Mouse (Mus musculus) forebrain, embryonic 13.5 days (tissue): ENCODE data around the gene Kcnk6. TPM values are rescaled to one million over a fixed set of nuclear protein-coding genes. Genes with fewer than 3 reads are reported as not detected.

Source experiments
- ATAC-seq: fragments of 200-750 bp; cut with Nextera tagmentation; 2 replicates; pipeline ENCODE4 v1.8.0; 2017
- H3K27ac ChIP-seq: fragments of 300-500 bp; sonication (generic); 2 replicates; pipeline ENCODE4 v1.5.1; 2015; ENCODE audit warnings: inconsistent platforms, mild to moderate bottlenecking, moderate library complexity
- H3K27me3 ChIP-seq: fragments of 300-500 bp; sonication (generic); 2 replicates; pipeline ENCODE4 v1.6.1; 2015; ENCODE audit warnings: mild to moderate bottlenecking, inconsistent platforms
- H3K36me3 ChIP-seq: fragments of 300-500 bp; sonication (generic); 2 replicates; pipeline ENCODE4 v1.6.1; 2015; ENCODE audit warnings: mild to moderate bottlenecking, inconsistent platforms; ENCODE audit not compliant: poor library complexity, severe bottlenecking
- H3K4me1 ChIP-seq: fragments of 300-500 bp; sonication (generic); 2 replicates; pipeline ENCODE4 v1.6.1; 2015; ENCODE audit warnings: inconsistent platforms
- H3K4me2 ChIP-seq: fragments of 300-500 bp; sonication (generic); 2 replicates; pipeline ENCODE4 v1.6.1; 2015; ENCODE audit warnings: inconsistent platforms, mild to moderate bottlenecking, moderate library complexity
- H3K4me3 ChIP-seq: fragments of 300-500 bp; sonication (generic); 2 replicates; pipeline ENCODE4 v1.5.1; 2015; ENCODE audit warnings: mild to moderate bottlenecking, inconsistent platforms
- H3K9ac ChIP-seq: fragments of 300-500 bp; sonication (generic); 2 replicates; pipeline ENCODE4 v1.6.1; 2015; ENCODE audit warnings: mild to moderate bottlenecking, inconsistent platforms
- H3K9me3 ChIP-seq: fragments of 300-500 bp; sonication (generic); replicated peaks from 2 replicates; pipeline ENCODE4 v1.6.1; 2016; ENCODE audit warnings: inconsistent platforms
- WGBS: fragments of 180-500 bp; shearing (Covaris S2); methylation state at CpG from one replicate; pipeline ENCODE4 v1.1.7; 2015; 5-methylcytosine and 5-hydroxymethylcytosine counted together
- polyA plus RNA-seq: library from polyadenylated mRNA; unstranded; fragments of >200 nt; fragmentation: Nextera tagmentation; extraction: Ambion mirVana; gene quantifications from 2 replicates; pipeline ENCODE4 v1.2.1, GENCODE M21; 2015

The Kcnk6 gene
- polyA plus RNA-seq, 1 experiment from 2014 or later: 0.27 TPM

DNA sequence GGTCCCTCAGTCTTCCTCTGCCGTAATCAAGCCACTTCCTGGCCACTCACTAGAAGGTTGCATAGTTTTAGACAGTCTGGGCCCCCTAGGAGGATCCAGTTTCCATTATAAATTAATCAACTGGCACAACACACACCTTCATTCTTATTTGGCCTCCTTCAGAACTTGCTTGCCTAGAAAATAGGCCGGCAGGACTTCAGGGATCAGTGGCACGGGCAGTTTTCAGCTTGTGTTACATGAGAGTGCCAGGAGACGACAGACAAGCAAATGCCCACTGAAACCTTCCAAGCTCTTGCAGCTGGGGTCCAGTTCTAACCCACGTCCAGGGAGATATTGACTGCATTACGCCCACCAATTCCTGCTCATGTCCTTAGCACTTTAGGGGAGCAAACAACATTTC lies 29.8 kb upstream of the Kcnk6 start:
- Histone ChIP-seq H3K27me3 (no peaks in the 10 kb centered on the region), H3K4me3 (no peak overlapping the region), H3K4me2 (no peak overlapping the region), H3K4me1 (peaks cover 13% of the 10 kb centered on the region), H3K9ac (no peak overlapping the region), H3K36me3 (no peaks in the 10 kb centered on the region), H3K9me3 (no peaks in the 10 kb centered on the region), H3K27ac (no peak overlapping the region)
- WGBS: 86% methylated on average over 6 of the region's 6 CpGs
- ATAC-seq: no peak

DNA sequence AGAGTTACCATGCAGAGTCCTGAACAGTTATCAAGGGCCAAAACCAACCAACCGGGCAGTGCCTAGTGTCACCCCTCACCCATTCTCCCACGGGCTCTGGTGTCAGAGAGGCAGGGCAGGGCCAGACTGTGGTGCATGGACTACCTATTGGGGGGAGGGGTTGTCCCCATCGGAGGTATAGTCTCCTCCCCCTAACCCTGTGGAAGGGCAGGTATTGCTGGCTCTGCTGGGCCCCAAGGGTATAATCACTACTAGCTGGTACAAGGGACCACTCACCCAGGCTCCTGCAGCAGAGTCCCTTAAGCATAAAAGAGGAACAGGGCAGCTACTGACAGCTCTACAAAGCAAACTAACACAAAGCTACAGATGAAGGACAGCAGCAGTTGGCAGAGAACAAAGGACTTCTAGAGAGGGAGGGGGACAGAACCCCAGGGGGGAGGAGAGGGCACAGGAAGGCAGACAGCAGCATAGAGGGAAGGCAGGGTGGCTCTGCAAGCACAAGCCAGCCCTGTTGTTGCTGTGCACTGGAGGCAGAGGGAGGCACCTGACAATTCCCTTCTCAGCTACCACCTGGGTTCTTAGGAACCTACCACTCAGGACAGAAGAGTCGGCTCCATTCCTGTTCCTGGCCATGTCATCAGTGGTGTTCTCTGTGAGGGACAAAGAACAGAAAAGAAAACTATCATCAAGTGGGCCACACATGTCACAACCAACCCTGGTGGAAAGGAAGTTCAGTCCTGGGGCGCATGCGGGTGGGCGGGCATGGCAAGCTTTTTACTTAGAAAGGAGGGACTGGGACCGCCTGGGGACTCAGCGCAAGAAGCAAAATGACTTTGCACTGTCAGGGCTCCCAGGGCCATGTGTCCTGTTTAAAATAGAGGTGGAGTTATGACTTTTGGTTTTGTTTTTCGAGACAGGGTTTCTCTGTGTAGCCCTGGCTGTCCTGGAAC lies 27.7 kb upstream of the Kcnk6 start:
- H3K9ac ChIP-seq: peak overlapping the region; percentile 26; the same call in 1 of the 2 replicates
- ATAC-seq: peak; percentile 33; the same call in 1 of the 2 replicates

DNA sequence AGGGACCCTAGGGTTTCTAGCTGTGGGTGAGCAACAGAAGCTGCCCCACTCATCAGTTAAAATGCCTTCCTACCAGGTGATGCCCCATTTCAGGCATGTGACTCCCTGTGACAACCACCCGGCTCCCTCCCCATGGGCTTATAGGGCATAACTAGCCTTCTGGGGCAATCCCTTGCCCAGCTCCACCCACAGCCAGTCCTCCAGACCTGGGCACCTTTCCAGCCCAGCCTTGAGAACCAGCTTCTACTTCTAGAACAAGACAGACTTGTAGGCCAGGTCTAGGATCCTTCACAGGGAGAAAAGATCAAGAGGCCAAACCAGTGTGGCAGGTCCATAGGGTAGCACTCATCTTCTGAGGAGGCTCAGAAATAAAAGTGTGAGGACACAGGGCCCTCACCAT lies 25.1 kb upstream of the Kcnk6 start:
- 93% methylated on average over 1 of the region's 1 CpGs for WGBS
- Histone ChIP-seq H3K9ac (no peak overlapping the region), H3K4me1 (peaks cover 16% of the 10 kb centered on the region), H3K27me3 (no peaks in the 10 kb centered on the region), H3K4me2 (no peak overlapping the region), H3K36me3 (no peaks in the 10 kb centered on the region), H3K27ac (no peak overlapping the region), H3K9me3 (no peaks in the 10 kb centered on the region), H3K4me3 (no peak overlapping the region)
- ATAC-seq: no peak

More for the DNA sequence above, 27.7 kb upstream of the Kcnk6 start:
- Histone ChIP-seq H3K4me2 (no peak overlapping the region; the same call in 1 of the 2 replicates), H3K4me1 (peaks cover 16% of the 10 kb centered on the region), H3K27ac (peak overlapping the region; percentile 66), H3K4me3 (no peak overlapping the region), H3K9me3 (no peaks in the 10 kb centered on the region), H3K36me3 (no peaks in the 10 kb centered on the region), H3K27me3 (no peaks in the 10 kb centered on the region)
- WGBS: 68% methylated on average over 10 of the region's 10 CpGs

DNA sequence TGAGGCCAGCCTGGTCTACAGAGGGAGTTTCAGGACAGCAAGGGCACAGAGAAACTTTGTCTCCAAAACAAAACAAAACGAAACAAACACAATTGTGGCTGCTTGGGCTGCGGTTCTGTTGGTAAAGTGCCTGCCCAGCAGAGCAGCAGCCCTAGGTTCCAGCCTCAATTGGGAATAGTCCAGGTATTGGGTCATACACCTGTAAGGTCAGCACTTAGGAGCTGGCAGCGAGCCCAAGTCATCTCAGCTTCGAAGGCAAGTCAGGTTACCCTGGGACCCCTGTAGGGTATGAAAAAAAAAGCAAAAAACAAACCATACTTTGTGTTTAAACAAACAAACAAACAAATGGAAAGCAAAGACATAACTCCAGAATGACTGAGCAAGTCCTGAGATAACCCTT lies 23.6 kb upstream of the Kcnk6 start:
- Histone ChIP-seq H3K27me3 (no peaks in the 10 kb centered on the region), H3K4me3 (no peak overlapping the region), H3K9me3 (no peaks in the 10 kb centered on the region), H3K4me2 (no peak overlapping the region), H3K36me3 (no peaks in the 10 kb centered on the region), H3K27ac (no peak overlapping the region), H3K4me1 (peaks cover 16% of the 10 kb centered on the region), H3K9ac (no peak overlapping the region)
- WGBS: 86% methylated on average over 4 of the region's 4 CpGs
- ATAC-seq: no peak

DNA sequence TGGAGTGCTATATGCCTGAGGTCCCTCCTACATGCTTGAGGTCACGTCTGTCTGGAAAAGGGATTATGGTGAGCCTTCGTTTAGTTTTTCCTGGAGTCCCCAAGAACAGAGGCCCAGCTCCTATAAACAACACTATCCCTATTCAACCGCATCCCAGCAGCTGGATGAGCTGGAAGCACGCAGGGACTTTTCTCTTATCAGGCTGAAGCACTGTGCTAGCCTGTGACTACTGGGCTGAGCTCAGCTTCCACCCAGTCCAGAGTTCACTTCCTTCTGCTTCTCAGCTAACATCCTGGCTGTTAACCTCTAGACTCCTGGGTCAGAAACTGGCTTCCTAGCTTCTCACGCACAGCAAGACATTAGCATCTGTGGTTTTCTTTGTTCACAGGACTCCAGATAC lies 21.5 kb upstream of the Kcnk6 start:
- no peak overlapping the region for H3K27ac ChIP-seq
- peaks cover 10% of the 10 kb centered on the region for H3K27me3 ChIP-seq
- H3K4me2 ChIP-seq: no peak overlapping the region
- ATAC-seq: no peak
- no peak overlapping the region for H3K9ac ChIP-seq
- H3K9me3 ChIP-seq: no peaks in the 10 kb centered on the region
- 49% methylated on average over 5 of the region's 5 CpGs for WGBS
- H3K4me3 ChIP-seq: no peak overlapping the region
- 0 out of 2 replicates have a peak, but pooled peaks cover 2% of the 10 kb centered on the region for H3K4me1 ChIP-seq
- H3K36me3 ChIP-seq: no peaks in the 10 kb centered on the region

DNA sequence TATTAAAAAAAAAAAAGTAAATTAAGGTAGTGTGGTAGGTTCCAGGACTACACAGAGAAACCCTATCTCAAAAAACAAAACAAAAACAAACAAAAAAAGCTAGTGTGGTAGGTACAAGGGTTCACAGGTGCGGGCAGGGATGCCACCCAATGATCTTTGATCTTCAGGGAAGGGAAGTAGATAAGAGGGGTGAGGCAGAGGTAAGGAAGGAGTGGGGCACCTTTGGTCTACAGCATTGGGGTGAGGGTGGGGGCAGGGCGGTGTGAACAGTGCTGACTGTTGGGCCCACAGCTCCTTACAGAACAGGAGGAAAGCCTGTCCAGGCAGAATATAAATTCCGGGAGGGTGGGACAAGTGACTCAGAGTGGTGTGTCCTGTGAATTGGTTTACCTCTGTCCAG lies 18.9 kb upstream of the Kcnk6 start:
- H3K4me3 ChIP-seq: no peak overlapping the region
- H3K9ac ChIP-seq: no peak overlapping the region
- no peak for ATAC-seq
- WGBS: 90% methylated on average over 3 of the region's 3 CpGs
- H3K36me3 ChIP-seq: peaks cover 1% of the 10 kb centered on the region
- H3K4me2 ChIP-seq: no peak overlapping the region
- no peaks in the 10 kb centered on the region for H3K9me3 ChIP-seq
- peaks cover 9% of the 10 kb centered on the region; the same call in 1 of the 2 replicates for H3K4me1 ChIP-seq
- no peak overlapping the region for H3K27ac ChIP-seq
- H3K27me3 ChIP-seq: peaks cover 30% of the 10 kb centered on the region

DNA sequence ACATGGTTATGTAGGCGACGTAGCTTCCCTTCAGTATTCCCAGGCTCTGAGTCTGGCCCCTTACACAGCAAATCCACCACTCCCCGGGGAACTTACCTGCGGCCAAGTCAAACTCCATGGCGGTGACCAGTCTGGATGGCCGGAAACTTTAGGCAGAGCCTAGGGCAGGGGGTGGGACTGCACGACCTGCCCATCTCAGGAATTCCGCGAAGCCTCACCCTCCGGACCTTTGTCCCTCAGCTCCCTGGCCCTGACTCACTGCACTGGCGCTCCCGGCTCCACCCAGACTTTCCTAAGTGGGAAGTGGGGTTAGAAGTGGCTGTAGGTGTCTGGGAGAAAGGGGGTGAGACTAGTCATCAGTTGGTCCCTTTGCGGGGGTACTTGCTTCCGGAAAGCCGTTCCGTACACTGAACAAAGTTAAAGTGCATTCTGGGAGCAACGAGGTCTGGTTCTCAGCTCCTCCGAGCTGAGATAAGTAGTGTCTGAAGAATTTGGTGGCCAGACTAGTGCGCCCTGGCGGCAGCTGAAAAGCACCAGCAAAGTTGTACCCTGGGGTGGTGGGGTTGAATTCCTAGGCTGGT lies 16.0 kb upstream of the Kcnk6 start, which contains the start of gene 2200002D01Rik:
TSS of gene 2200002D01Rik (minus strand) at position 206 of the 581 bp plus-strand sequence.
- Histone ChIP-seq H3K4me3 (peak within 1 kb of the TSS; percentile 10), H3K9me3 (no peaks in the 10 kb centered on the region), H3K4me2 (peak within 1 kb of the TSS; percentile 47), H3K27ac (no peak within 1 kb of the TSS), H3K9ac (no peak within 1 kb of the TSS; the same call in 1 of the 2 replicates), H3K4me1 (peaks cover 9% of the 10 kb centered on the region; the same call in 1 of the 2 replicates), H3K27me3 (peaks cover 30% of the 10 kb centered on the region), H3K36me3 (peaks cover 24% of the 10 kb centered on the region)
- ATAC-seq: 0 out of 2 replicates have a peak, but pooled peaks have one; percentile 23
- 11% methylated on average over 20 of the region's 20 CpGs for WGBS

DNA sequence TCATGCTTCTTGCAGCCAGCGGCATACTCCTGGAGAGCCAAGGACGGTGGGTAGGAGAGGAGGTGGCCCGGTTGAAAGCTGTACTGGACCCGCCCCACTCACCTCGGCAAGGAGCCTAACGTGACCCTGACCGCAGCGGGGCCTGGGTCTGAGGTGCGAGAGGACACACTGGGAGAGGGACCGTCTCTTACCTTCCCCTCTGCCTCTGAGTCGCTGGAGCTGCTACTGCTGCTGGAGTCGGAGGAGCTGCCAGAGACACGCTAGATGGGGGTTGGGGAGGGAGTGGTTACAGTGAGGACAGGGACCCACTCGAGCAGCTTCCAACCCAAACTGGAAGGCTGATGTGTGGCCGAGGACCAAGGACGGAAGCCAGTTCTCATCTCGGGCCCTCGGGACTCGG lies 15.4 kb upstream of the Kcnk6 start:
- peak; percentile 41; the same call in 1 of the 2 replicates for ATAC-seq
- Histone ChIP-seq H3K4me1 (peaks cover 9% of the 10 kb centered on the region; the same call in 1 of the 2 replicates), H3K4me3 (peak overlapping the region; percentile 10), H3K4me2 (peak overlapping the region; percentile 47), H3K27me3 (peaks cover 30% of the 10 kb centered on the region), H3K36me3 (peaks cover 24% of the 10 kb centered on the region), H3K9me3 (no peaks in the 10 kb centered on the region), H3K9ac (no peak overlapping the region; the same call in 1 of the 2 replicates), H3K27ac (no peak overlapping the region)
- WGBS: 12% methylated on average over 19 of the region's 19 CpGs

DNA sequence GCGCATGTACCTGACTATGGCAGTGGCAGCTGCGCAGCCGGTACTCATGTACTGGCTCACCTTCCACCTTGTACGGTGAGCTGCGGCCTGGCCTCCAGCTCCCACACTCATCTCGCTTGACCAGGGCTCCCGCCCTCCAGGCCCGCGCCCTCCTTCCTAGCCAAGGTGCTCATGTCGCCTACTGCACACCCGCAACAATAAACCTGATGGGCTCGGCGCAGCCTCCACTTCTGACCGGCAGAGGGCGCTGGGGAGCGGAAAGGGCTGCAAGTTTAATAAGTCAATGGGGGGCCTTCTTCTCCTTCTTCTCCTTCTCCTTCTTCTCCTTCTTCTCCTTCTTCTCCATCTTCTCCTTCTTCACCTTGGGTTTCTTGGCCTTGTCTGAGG lies 15.0 kb upstream of the Kcnk6 start:
- no peak overlapping the region; the same call in 1 of the 2 replicates for H3K4me3 ChIP-seq
- peak; percentile 57; the same call in 1 of the 2 replicates for ATAC-seq
- H3K4me2 ChIP-seq: peak overlapping the region; percentile 47
- H3K36me3 ChIP-seq: peaks cover 24% of the 10 kb centered on the region
- H3K9ac ChIP-seq: no peak overlapping the region
- H3K9me3 ChIP-seq: no peaks in the 10 kb centered on the region
- WGBS: 27% methylated on average over 16 of the region's 16 CpGs
- peaks cover 9% of the 10 kb centered on the region; the same call in 1 of the 2 replicates for H3K4me1 ChIP-seq
- peaks cover 30% of the 10 kb centered on the region for H3K27me3 ChIP-seq
- no peak overlapping the region for H3K27ac ChIP-seq

DNA sequence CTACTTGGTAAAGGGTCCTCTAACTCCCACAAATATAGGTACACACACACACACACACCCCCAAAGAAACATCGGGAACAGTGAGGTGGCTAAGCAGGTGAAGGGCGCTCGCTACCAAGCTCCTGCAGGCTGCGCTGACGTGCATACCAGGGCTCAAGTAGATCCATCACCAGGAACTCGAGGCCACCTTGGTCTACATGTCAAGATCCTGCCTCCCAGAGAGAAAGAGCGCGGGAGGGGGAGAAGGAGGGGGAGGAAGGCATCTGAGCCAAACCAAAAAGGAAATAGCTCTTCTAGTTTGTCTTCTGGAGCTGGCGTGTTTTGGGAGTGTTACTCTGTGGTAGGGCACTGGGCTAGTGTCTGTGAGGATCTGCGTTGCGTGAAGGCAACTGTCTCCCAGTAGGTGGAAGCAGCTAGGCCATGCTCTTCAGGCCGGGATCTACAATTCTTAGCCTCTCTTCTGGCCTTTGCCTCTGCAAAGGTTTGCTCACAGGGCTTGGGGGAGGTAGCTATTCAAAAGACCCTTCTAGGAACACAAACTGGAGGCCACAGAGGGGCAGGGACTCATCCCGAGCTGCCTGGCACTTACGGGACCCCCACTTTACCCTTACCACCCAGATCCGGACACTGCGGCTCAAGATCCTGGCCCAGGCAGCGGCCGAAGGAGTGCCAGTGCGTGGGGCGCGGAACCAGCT lies 14.5 kb upstream of the Kcnk6 start:
- no peak overlapping the region for H3K27ac ChIP-seq
- H3K9ac ChIP-seq: no peak overlapping the region
- no peak overlapping the region for H3K4me2 ChIP-seq
- peaks cover 24% of the 10 kb centered on the region for H3K36me3 ChIP-seq
- no peaks in the 10 kb centered on the region for H3K9me3 ChIP-seq
- no peak overlapping the region for H3K4me3 ChIP-seq
- peaks cover 30% of the 10 kb centered on the region for H3K27me3 ChIP-seq
- ATAC-seq: no peak
- WGBS: 85% methylated on average over 21 of the region's 21 CpGs
- peaks cover 9% of the 10 kb centered on the region; the same call in 1 of the 2 replicates for H3K4me1 ChIP-seq

DNA sequence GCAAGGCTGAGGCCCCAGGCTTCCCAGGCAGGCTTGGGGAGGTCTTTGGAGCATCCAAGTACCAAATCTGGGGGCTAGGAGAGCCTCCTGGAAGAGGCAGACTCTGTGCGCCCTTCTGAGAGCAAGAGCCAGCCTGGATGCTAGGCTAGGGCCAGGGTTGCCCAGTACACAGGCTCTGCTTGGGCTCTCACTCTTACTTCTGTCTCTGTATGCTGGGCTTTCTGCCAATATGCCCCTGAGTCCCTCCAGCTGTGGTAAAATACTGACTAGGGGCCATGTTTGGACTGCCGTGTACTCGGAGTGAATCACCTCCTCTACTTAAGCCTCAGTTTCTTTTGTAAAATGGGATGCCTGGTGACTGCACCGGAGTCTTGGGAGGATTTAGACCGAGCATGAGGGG lies 13.7 kb upstream of the Kcnk6 start:
- 86% methylated on average over 5 of the region's 5 CpGs for WGBS
- H3K36me3 ChIP-seq: peaks cover 24% of the 10 kb centered on the region
- H3K9ac ChIP-seq: no peak overlapping the region
- peaks cover 9% of the 10 kb centered on the region; the same call in 1 of the 2 replicates for H3K4me1 ChIP-seq
- no peak overlapping the region for H3K4me2 ChIP-seq
- no peak overlapping the region for H3K27ac ChIP-seq
- no peaks in the 10 kb centered on the region for H3K9me3 ChIP-seq
- no peak overlapping the region for H3K4me3 ChIP-seq
- no peak for ATAC-seq
- H3K27me3 ChIP-seq: peaks cover 30% of the 10 kb centered on the region
